Mouse (Mus musculus) midbrain, embryonic 12.5 days (tissue): ENCODE data around the gene Olfr177. TPM values are rescaled to one million over a fixed set of nuclear protein-coding genes. Genes with fewer than 3 reads are reported as not detected.

Experiments
- ATAC-seq: fragments of 200-750 bp; cut with Nextera tagmentation; 2 replicates; pipeline ENCODE4 v1.8.0; 2017; ENCODE audit warnings: low read depth, moderate TSS enrichment, moderate library complexity; ENCODE audit not compliant: low FRiP score
- H3K27ac ChIP-seq: fragments of 300-500 bp; sonication (generic); replicated peaks from 2 replicates; pipeline ENCODE4 v1.5.1; 2016; ENCODE audit warnings: mild to moderate bottlenecking
- H3K27me3 ChIP-seq: fragments of 300-500 bp; sonication (generic); 2 replicates; pipeline ENCODE4 v1.6.1; 2016; ENCODE audit warnings: mild to moderate bottlenecking
- H3K36me3 ChIP-seq: fragments of 300-500 bp; sonication (generic); 2 replicates; pipeline ENCODE4 v1.6.1; 2016
- H3K4me1 ChIP-seq: fragments of 300-500 bp; sonication (generic); 2 replicates; pipeline ENCODE4 v1.6.1; 2016
- H3K4me2 ChIP-seq: fragments of 300-500 bp; sonication (generic); replicated peaks from 2 replicates; pipeline ENCODE4 v1.6.1; 2016; ENCODE audit warnings: mild to moderate bottlenecking, moderate library complexity
- H3K4me3 ChIP-seq: fragments of 300-500 bp; sonication (generic); 2 replicates; pipeline ENCODE4 v1.5.1; 2016; ENCODE audit warnings: mild to moderate bottlenecking
- H3K9ac ChIP-seq: fragments of 300-500 bp; sonication (generic); replicated peaks from 2 replicates; pipeline ENCODE4 v1.6.1; 2016; ENCODE audit warnings: mild to moderate bottlenecking, moderate library complexity
- H3K9me3 ChIP-seq: fragments of 300-500 bp; sonication (generic); 2 replicates; pipeline ENCODE4 v1.6.1; 2016; ENCODE audit warnings: mild to moderate bottlenecking
- WGBS: fragments of 180-500 bp; shearing (Covaris S2); methylation state at CpG from one replicate; pipeline ENCODE4 v1.1.7; 2016; 5-methylcytosine and 5-hydroxymethylcytosine counted together
- polyA plus RNA-seq: library from polyadenylated mRNA; unstranded; fragments of >200 nt; fragmentation: Nextera tagmentation; extraction: Ambion mirVana; gene quantifications from 2 replicates; pipeline ENCODE4 v1.2.1, GENCODE M21; 2016

Olfr177 gene
- not detected in 2 replicates for polyA plus RNA-seq

GRCm38 (mm10) chr16:58874668-58875067, at the start of gene Olfr177:
Gene Olfr177 (minus strand): TSS chr16:58874768.
- H3K27me3 ChIP-seq: no peaks in the 10 kb centered on the region
- no peaks in the 10 kb centered on the region for H3K4me1 ChIP-seq
- ATAC-seq: no peak
- no peak within 1 kb of the TSS for H3K4me2 ChIP-seq
- no peak within 1 kb of the TSS for H3K4me3 ChIP-seq
- no peaks in the 10 kb centered on the region for H3K9me3 ChIP-seq
- H3K9ac ChIP-seq: no peak within 1 kb of the TSS
- no peaks in the 10 kb centered on the region for H3K36me3 ChIP-seq
- WGBS: 54% methylated on average over 1 of the region's 1 CpGs
- no peak within 1 kb of the TSS for H3K27ac ChIP-seq

- H3K36me3 ChIP-seq: no peaks in the 10 kb centered on the region
- H3K4me2 ChIP-seq: no peak within 1 kb of the TSS
- no peak within 1 kb of the TSS for H3K27ac ChIP-seq
- no peak within 1 kb of the TSS for H3K9ac ChIP-seq
- no peak for ATAC-seq
- no peaks in the 10 kb centered on the region for H3K27me3 ChIP-seq
- 94% methylated on average over 3 of the region's 3 CpGs for WGBS
- no peaks in the 10 kb centered on the region for H3K4me1 ChIP-seq
- H3K9me3 ChIP-seq: no peaks in the 10 kb centered on the region
- no peak within 1 kb of the TSS for H3K4me3 ChIP-seq
These were observed 17.4 kb upstream of the Olfr177 start, which contains the start of gene Olfr178 for GRCm38 (mm10) chr16:58891963-58892362. Gene Olfr178 (minus strand): TSS chr16:58892063.

- Histone ChIP-seq H3K27me3 (no peaks in the 10 kb centered on the region), H3K4me2 (no peak overlapping the region), H3K4me1 (no peaks in the 10 kb centered on the region), H3K27ac (no peak overlapping the region), H3K4me3 (no peak overlapping the region), H3K36me3 (no peaks in the 10 kb centered on the region), H3K9me3 (no peaks in the 10 kb centered on the region), H3K9ac (no peak overlapping the region)
- 94% methylated on average over 2 of the region's 2 CpGs for WGBS
- no peak for ATAC-seq
These were observed 9.8 kb upstream of the Olfr177 start for GRCm38 (mm10) chr16:58884416-58884815.

GRCm38 (mm10) chr16:58861479-58861878, 13.1 kb downstream of the Olfr177 start:
- ATAC-seq: no peak
- 76% methylated on average over 1 of the region's 1 CpGs for WGBS
- Histone ChIP-seq H3K27me3 (no peaks in the 10 kb centered on the region), H3K9ac (no peak overlapping the region), H3K27ac (no peak overlapping the region), H3K4me1 (no peaks in the 10 kb centered on the region), H3K36me3 (no peaks in the 10 kb centered on the region), H3K4me2 (no peak overlapping the region), H3K4me3 (no peak overlapping the region), H3K9me3 (no peaks in the 10 kb centered on the region)

- Histone ChIP-seq H3K4me2 (no peak overlapping the region), H3K36me3 (no peaks in the 10 kb centered on the region), H3K27me3 (no peaks in the 10 kb centered on the region), H3K9ac (no peak overlapping the region), H3K4me3 (no peak overlapping the region), H3K27ac (no peak overlapping the region), H3K4me1 (no peaks in the 10 kb centered on the region), H3K9me3 (no peaks in the 10 kb centered on the region)
- 91% methylated on average over 2 of the region's 2 CpGs for WGBS
- no peak for ATAC-seq
These were observed 14.4 kb downstream of the Olfr177 start for GRCm38 (mm10) chr16:58860032-58860737.

GRCm38 (mm10) chr16:58826732-58827319, 47.7 kb downstream of the Olfr177 start, which contains the start of gene Olfr175-ps1:
Gene Olfr175-ps1 (minus strand): TSS chr16:58826782.
- ATAC-seq: no peak
- no peaks in the 10 kb centered on the region for H3K4me1 ChIP-seq
- H3K27ac ChIP-seq: no peak within 1 kb of the TSS
- H3K9ac ChIP-seq: no peak within 1 kb of the TSS
- H3K4me3 ChIP-seq: no peak within 1 kb of the TSS
- no peaks in the 10 kb centered on the region for H3K27me3 ChIP-seq
- H3K9me3 ChIP-seq: no peaks in the 10 kb centered on the region
- WGBS: 87% methylated on average over 1 of the region's 1 CpGs
- H3K4me2 ChIP-seq: no peak within 1 kb of the TSS
- no peaks in the 10 kb centered on the region for H3K36me3 ChIP-seq

Other genes with a start within 250 kb of the Olfr177 start
- gene E330017A01Rik, start 236.0 kb downstream of the Olfr177 start, polyA plus RNA-seq: not detected in 2 replicates
- 16.6 and 17.2 TPM in 2 replicates for gene Cpox, start 204.5 kb downstream of the Olfr177 start, polyA plus RNA-seq
- 0.18 TPM in 1 of 2 replicates, not detected in the other for gene Gpr15, start 155.7 kb downstream of the Olfr177 start, polyA plus RNA-seq
- 105 and 106 TPM in 2 replicates for gene Cldnd1, start 146.9 kb downstream of the Olfr177 start, polyA plus RNA-seq
- not detected in 2 replicates for gene Olfr172, start 111.6 kb downstream of the Olfr177 start, polyA plus RNA-seq
- gene Olfr173, start 74.5 kb downstream of the Olfr177 start, polyA plus RNA-seq: not detected in 2 replicates
- not detected in 2 replicates for gene Olfr175-ps1, start 48.0 kb downstream of the Olfr177 start, polyA plus RNA-seq
- gene Olfr178, start 17.3 kb upstream of the Olfr177 start, polyA plus RNA-seq: not detected in 2 replicates
- not detected in 2 replicates for gene Olfr181, start 54.0 kb upstream of the Olfr177 start, polyA plus RNA-seq
- gene Olfr180, start 54.6 kb upstream of the Olfr177 start, polyA plus RNA-seq: not detected in 2 replicates
- not detected in 2 replicates for gene Olfr183, start 120.6 kb upstream of the Olfr177 start, polyA plus RNA-seq
- gene Olfr186, start 155.5 kb upstream of the Olfr177 start, polyA plus RNA-seq: not detected in 2 replicates
- gene Olfr187, start 165.0 kb upstream of the Olfr177 start, polyA plus RNA-seq: not detected in 2 replicates
- not detected in 2 replicates for gene Olfr190, start 203.2 kb upstream of the Olfr177 start, polyA plus RNA-seq
- not detected in 2 replicates for gene Olfr191, start 215.1 kb upstream of the Olfr177 start, polyA plus RNA-seq
- not detected in 2 replicates for gene Olfr193, start 237.1 kb upstream of the Olfr177 start, polyA plus RNA-seq
- gene Olfr194, start 246.3 kb upstream of the Olfr177 start, polyA plus RNA-seq: not detected in 2 replicates